Mouse (Mus musculus) liver, adult 2 months (tissue): Measurements from ENCODE around the gene Bmp6.

Experiments
- CTCF ChIP-seq: fragments of 200-500 bp; IDR thresholded peaks from 2 replicates; pipeline ENCODE4 v1.5.1; 2011; ENCODE audit warnings: low read depth, low read length, control low read depth
- POLR2A ChIP-seq: fragments of 200-500 bp; IDR thresholded peaks from 2 replicates; pipeline ENCODE4 v1.6.1; 2011; ENCODE audit warnings: low read length, control low read depth; ENCODE audit not compliant: insufficient read depth; ENCODE audit errors: extremely low read depth

- TF ChIP-seq CTCF = no peak
- TF ChIP-seq POLR2A = no peak
These were observed 202.8 kb downstream of the Bmp6 start for GRCm38 (mm10) chr13:38547717-38548116.
